Mouse (Mus musculus) thymus, postnatal 36 days (tissue): ENCODE measurements around the gene Ovol1.

Source experiments
- DNase-seq, 2 experiments: peaks; one replicate each; pipeline ENCODE4 v3.0.0; 2022; ENCODE audit warnings: mixed read lengths in 2 of 2

Ovol1 gene

GRCm38 (mm10) chr19:5516906-5517505 is 43.4 kb downstream of the Ovol1 start:
- no peak for DNase-seq

- no peak for DNase-seq
Measured at GRCm38 (mm10) chr19:5515840-5516777, 44.3 kb downstream of the Ovol1 start.

- no peak for DNase-seq
Measured at GRCm38 (mm10) chr19:5513005-5513349, 47.5 kb downstream of the Ovol1 start.

- no peak for DNase-seq
Measured at GRCm38 (mm10) chr19:5512091-5513004, 48.1 kb downstream of the Ovol1 start.

- no peak for DNase-seq
Measured at GRCm38 (mm10) chr19:5511074-5511632, 49.3 kb downstream of the Ovol1 start.

GRCm38 (mm10) chr19:5510031-5511026 is 50.1 kb downstream of the Ovol1 start, which contains the start of gene Snx32:
Gene Snx32 (minus strand): TSS chr19:5510538.
- peak; percentile 95 to 98 for DNase-seq

GRCm38 (mm10) chr19:5503687-5504086 is 56.8 kb downstream of the Ovol1 start, which contains the start of gene 1700020D05Rik:
Gene 1700020D05Rik (minus strand): TSS chr19:5503787.
- DNase-seq = no peak

GRCm38 (mm10) chr19:5500330-5500875 is 60.0 kb downstream of the Ovol1 start:
- no peak for DNase-seq
